Mouse (Mus musculus): Measurements from ENCODE around the gene Efcab1.

- TF ChIP-seq CTCF (IDR thresholded peaks at IDR 0.05; ENCODE audit: low read depth, low read length) (no peak), GATA1 (IDR thresholded peaks at IDR 0.05; ENCODE audit: borderline replicate concordance, low read length) (no peak)
These were observed at the start of gene Efcab1 for GRCm38 (mm10) chr16:14906393-14907100.

Data from G1E (cell line).